Mouse (Mus musculus): Measurements from ENCODE around the gene Ssbp4.

The Ssbp4 gene

DNA sequence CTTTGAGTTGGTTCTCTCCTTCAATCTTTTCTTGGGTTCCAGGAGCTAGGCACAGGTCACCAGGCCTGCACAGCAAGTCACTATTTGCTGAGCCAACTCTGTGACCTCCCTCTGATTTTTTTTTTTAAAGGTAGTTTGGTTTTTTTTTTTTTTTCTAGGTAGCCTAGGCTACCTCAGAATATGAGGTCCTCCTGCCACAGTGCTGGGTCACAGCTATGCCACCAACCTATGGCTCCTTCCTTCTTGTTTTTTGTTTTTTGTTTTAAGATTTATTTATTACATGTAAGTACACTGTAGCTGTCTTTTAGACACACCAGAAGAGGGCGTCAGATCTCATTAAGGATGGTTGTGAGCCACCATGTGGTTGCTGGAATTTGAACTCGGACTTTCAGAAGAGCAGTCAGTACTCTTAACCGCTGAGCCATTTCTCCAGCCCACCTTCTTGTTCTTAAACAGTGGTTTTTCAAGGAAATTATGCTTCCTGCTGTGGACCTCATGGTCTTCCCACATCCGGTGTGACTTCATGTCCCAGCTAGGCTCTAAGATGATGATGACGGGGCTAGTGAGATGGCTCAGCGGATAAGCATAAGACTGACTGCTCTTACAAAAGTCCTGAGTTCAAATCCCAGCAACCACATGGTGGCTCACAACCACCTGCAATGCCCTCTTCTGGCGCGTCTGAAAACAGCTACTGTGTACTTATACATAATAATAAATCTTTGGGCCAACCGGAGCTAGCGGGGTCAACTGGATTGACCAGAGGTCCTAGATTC is 59.1 kb downstream of the Ssbp4 start:
- DNase-seq: no peak

DNA sequence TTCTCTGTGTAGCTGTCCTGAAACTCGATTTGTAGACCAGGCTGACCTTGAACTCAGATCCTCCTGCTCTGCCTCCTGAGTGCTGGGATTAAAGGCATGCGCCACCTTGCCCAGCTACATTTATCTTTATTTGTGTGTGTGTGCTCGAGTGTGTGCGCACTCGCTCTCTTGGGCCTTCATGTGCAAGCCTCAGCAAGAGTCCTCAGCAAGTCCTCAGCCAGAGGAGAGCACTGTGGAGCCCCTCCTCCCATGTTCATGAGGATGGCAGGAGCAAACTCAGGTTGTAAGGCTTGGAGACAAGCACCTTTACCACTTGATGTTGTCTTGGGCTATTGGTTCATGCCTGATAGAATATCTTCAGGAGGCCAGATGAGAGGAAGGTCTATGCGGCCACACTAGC is 60.9 kb downstream of the Ssbp4 start:
- DNase-seq: no peak
